Mouse (Mus musculus) limb, embryonic 11.5 days (tissue): Measurements from ENCODE around the gene Lrrc23. TPM values are rescaled to one million over a fixed set of nuclear protein-coding genes. Genes with fewer than 3 reads are reported as not detected.

Experiments
- ATAC-seq: fragments of 200-750 bp; cut with Nextera tagmentation; 2 replicates; pipeline ENCODE4 v1.8.0; 2017; ENCODE audit warnings: low read depth; ENCODE audit not compliant: insufficient number of reproducible peaks, low FRiP score, low TSS enrichment
- DNase-seq: peaks from one replicate; pipeline ENCODE4 v3.0.0-alpha.2; 2015; ENCODE audit warnings: low spot score
- H3K27ac ChIP-seq: fragments of 300-500 bp; sonication (generic); replicated peaks from 2 replicates; pipeline ENCODE4 v1.5.1; 2014; ENCODE audit warnings: low read depth, mild to moderate bottlenecking, low read length
- H3K27me3 ChIP-seq: fragments of 300-500 bp; sonication (generic); 2 replicates; pipeline ENCODE4 v1.6.1; 2014; ENCODE audit warnings: mild to moderate bottlenecking, low read length, mixed read lengths; ENCODE audit not compliant: control insufficient read depth, insufficient read depth
- H3K36me3 ChIP-seq: fragments of 300-500 bp; sonication (generic); 2 replicates; pipeline ENCODE4 v1.6.1; 2014; ENCODE audit warnings: mild to moderate bottlenecking, low read length, moderate library complexity, mixed read lengths; ENCODE audit not compliant: control insufficient read depth, insufficient read depth
- H3K4me1 ChIP-seq: fragments of 300-500 bp; sonication (generic); 2 replicates; pipeline ENCODE4 v1.6.1; 2014; ENCODE audit warnings: low read length, mixed read lengths; ENCODE audit not compliant: control insufficient read depth, insufficient read depth
- H3K4me2 ChIP-seq: fragments of 300-500 bp; sonication (generic); 2 replicates; pipeline ENCODE4 v1.6.1; 2014; ENCODE audit warnings: low read depth, mild to moderate bottlenecking, moderate library complexity; ENCODE audit not compliant: severe bottlenecking
- H3K4me3 ChIP-seq: fragments of 300-500 bp; sonication (generic); 2 replicates; pipeline ENCODE4 v1.5.1; 2014; ENCODE audit warnings: low read depth, low read length
- H3K9ac ChIP-seq: fragments of 300-500 bp; sonication (generic); 2 replicates; pipeline ENCODE4 v1.6.1; 2014; ENCODE audit warnings: mild to moderate bottlenecking, low read length
- H3K9me3 ChIP-seq: fragments of 300-500 bp; sonication (generic); 2 replicates; pipeline ENCODE4 v1.6.1; 2016; ENCODE audit warnings: low read length; ENCODE audit not compliant: control insufficient read depth
- WGBS: fragments of 180-500 bp; shearing (Covaris S2); extraction: QIAGEN DNeasy Blood & Tissue Kit; methylation state at CpG from one replicate; pipeline ENCODE4 v1.1.7; 2014; 5-methylcytosine and 5-hydroxymethylcytosine counted together
- polyA plus RNA-seq: library from polyadenylated mRNA; unstranded; fragments of >200 nt; fragmentation: Nextera tagmentation; extraction: Ambion mirVana; gene quantifications from 2 replicates; pipeline ENCODE4 v1.2.1, GENCODE M21; 2014

The Lrrc23 gene
- polyA plus RNA-seq, 1 experiment from 2014 or later: 1.0 TPM

DNA sequence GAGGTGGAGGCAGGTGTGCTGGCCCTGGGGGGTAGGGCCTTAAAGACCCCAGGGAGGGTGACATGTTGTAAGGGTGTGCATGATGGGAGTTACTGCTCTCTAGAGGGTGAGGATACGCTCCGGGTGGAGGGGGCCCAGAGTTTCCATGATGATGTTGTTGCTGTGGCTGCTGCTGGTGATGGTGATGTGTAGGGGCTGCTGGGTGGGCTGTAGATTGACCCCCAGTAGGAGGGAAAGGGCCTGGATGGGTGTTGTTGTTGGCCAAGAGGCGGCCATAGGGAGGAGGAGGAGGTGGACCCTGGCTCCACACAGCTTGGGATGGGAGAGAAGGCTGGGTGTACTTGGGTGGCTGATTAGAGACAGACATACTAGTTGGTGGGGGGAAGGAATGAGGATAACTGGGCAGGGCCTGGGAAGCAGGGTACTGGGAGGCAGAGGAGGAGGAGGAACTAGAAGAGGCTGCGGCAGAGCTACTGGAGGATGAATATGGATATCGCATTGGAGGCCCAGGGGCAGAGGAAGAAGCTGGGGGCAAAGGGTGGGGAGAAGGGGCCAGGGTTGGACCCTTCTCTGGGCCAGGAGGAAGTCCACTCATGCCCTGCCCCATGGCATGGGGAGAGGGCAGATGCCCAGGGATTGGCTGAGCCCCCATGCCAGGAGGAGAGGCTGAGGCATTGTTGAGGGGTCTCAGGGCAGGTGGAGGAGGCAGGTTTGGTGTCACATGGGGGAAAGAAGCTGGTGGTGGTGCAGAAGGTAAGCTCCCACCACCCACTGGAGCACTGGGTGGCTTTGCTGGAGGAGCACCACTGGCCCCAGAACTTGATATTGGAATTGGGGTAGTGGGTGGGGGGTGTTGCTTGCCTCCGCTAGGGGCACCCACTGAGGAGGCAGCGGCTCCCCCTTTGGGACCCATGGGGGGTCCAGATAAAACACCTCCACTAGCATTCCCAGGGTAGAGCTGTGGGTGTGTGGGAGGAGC, 32.6 kb downstream of the Lrrc23 start:
- Histone ChIP-seq H3K27ac (no peak overlapping the region), H3K4me2 (peak overlapping the region; percentile 97), H3K9me3 (no peaks in the 10 kb centered on the region), H3K4me1 (peaks cover 23% of the 10 kb centered on the region), H3K9ac (peak overlapping the region; percentile 84; the same call in 1 of the 2 replicates), H3K27me3 (no peaks in the 10 kb centered on the region), H3K36me3 (peaks cover 32% of the 10 kb centered on the region), H3K4me3 (no peak overlapping the region; the same call in 1 of the 2 replicates)
- WGBS: 93% methylated on average over 7 of the region's 7 CpGs
- DNase-seq: no peak
- ATAC-seq: no peak

GRCm38 (mm10) chr6:124746296-124746605, 33.3 kb downstream of the Lrrc23 start:
- H3K27ac ChIP-seq: peak overlapping the region; percentile 75; the same call in 1 of the 2 replicates
- ATAC-seq: no peak; the same call in 1 of the 2 replicates
- 20% methylated on average over 8 of the region's 8 CpGs for WGBS
- no peak for DNase-seq
- peaks cover 23% of the 10 kb centered on the region for H3K4me1 ChIP-seq
- H3K4me3 ChIP-seq: peak overlapping the region; percentile 54
- H3K4me2 ChIP-seq: peak overlapping the region; percentile 97
- H3K9me3 ChIP-seq: no peaks in the 10 kb centered on the region
- peak overlapping the region; percentile 84 for H3K9ac ChIP-seq
- H3K36me3 ChIP-seq: peaks cover 32% of the 10 kb centered on the region
- no peaks in the 10 kb centered on the region for H3K27me3 ChIP-seq

GRCm38 (mm10) chr6:124745490-124746295, 33.8 kb downstream of the Lrrc23 start:
- Histone ChIP-seq H3K9ac (peak overlapping the region; percentile 84), H3K4me1 (peaks cover 23% of the 10 kb centered on the region), H3K27ac (peak overlapping the region; percentile 75), H3K4me3 (peak overlapping the region; percentile 54), H3K27me3 (no peaks in the 10 kb centered on the region), H3K4me2 (peak overlapping the region; percentile 97), H3K36me3 (peaks cover 32% of the 10 kb centered on the region), H3K9me3 (no peaks in the 10 kb centered on the region)
- DNase-seq (peak; percentile 96), ATAC-seq (peak; percentile 80)
- under 1% methylated on average over 85 of the region's 85 CpGs for WGBS

DNA sequence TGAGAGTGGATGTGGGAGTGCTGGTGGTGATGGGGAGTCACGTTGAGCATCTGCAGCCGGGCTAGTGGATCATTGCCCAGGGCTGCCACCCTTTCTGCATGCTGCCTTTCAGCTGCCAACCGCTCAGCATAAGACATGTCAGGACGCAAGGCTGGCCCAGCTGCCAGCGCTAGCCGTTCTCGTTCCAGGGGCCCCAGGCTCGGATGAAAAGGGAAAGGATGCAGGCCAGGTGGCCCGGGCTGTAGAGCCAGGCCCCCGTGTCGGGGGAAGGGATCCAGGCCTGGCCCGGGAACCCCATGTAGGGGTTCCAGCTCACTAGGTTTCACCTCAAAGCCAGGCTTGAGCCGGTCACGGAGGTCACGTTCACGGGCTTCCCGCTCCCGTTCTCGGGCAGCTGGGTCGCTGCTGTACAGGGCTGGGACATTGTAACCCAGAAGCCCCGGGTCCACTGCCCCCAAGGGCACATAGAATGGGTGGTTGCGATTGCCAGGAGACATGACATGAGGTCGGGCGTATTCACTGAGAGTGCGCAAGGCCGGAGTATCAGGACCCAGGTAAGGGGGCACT, 34.7 kb downstream of the Lrrc23 start:
- H3K4me1 ChIP-seq: peaks cover 25% of the 10 kb centered on the region
- H3K9ac ChIP-seq: peak overlapping the region; percentile 50
- H3K4me2 ChIP-seq: peak overlapping the region; percentile 97
- no peak overlapping the region; the same call in none of the 2 replicates for H3K27ac ChIP-seq
- ATAC-seq (peak; percentile 0; the same call in 1 of the 2 replicates), DNase-seq (no peak)
- peaks cover 32% of the 10 kb centered on the region for H3K36me3 ChIP-seq
- H3K9me3 ChIP-seq: no peaks in the 10 kb centered on the region
- H3K27me3 ChIP-seq: no peaks in the 10 kb centered on the region
- H3K4me3 ChIP-seq: peak overlapping the region; percentile 54
- WGBS: 73% methylated on average over 26 of the region's 26 CpGs

- H3K9ac ChIP-seq: no peak overlapping the region
- H3K4me1 ChIP-seq: peaks cover 25% of the 10 kb centered on the region
- peaks cover 26% of the 10 kb centered on the region for H3K36me3 ChIP-seq
- no peak overlapping the region for H3K4me3 ChIP-seq
- H3K27ac ChIP-seq: no peak overlapping the region
- ATAC-seq: no peak
- DNase-seq: no peak
- no peaks in the 10 kb centered on the region for H3K27me3 ChIP-seq
- 89% methylated on average over 8 of the region's 8 CpGs for WGBS
- no peak overlapping the region for H3K4me2 ChIP-seq
- no peaks in the 10 kb centered on the region for H3K9me3 ChIP-seq
Observed at GRCm38 (mm10) chr6:124743647-124744046, 35.9 kb downstream of the Lrrc23 start.

- ATAC-seq (no peak), DNase-seq (no peak)
- Histone ChIP-seq H3K9me3 (no peaks in the 10 kb centered on the region), H3K4me1 (peaks cover 25% of the 10 kb centered on the region), H3K27me3 (no peaks in the 10 kb centered on the region), H3K36me3 (peaks cover 21% of the 10 kb centered on the region), H3K27ac (no peak overlapping the region), H3K4me3 (no peak overlapping the region), H3K4me2 (no peak overlapping the region), H3K9ac (no peak overlapping the region)
- WGBS: 91% methylated on average over 13 of the region's 15 CpGs
Observed at GRCm38 (mm10) chr6:124742839-124743514, 36.5 kb downstream of the Lrrc23 start.

DNA sequence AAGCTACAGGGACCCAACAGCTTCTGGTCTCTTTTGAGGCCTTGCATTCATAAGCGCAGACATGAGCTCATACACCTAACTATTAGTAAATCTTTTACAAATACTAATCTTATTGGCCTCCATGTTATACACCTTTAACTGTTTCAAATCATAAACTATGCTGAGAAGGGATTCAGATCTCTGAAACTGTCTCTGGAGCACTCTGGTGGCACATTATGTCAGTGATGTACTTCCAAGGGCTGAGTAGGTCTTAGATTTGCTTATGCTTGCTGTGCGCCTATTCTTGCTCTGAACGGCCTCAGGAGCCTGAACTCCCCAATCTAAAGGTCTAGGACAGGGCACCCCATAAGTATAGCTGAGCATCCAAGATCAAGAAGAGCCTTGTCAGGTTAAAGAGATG, 37.7 kb downstream of the Lrrc23 start:
- DNase-seq: no peak
- no peak overlapping the region for H3K9ac ChIP-seq
- no peaks in the 10 kb centered on the region for H3K27me3 ChIP-seq
- H3K4me3 ChIP-seq: peak overlapping the region; percentile 67; the same call in 1 of the 2 replicates
- H3K27ac ChIP-seq: peak overlapping the region; percentile 99; the same call in 1 of the 2 replicates
- no peak for ATAC-seq
- peaks cover 12% of the 10 kb centered on the region for H3K36me3 ChIP-seq
- H3K4me1 ChIP-seq: peaks cover 21% of the 10 kb centered on the region
- H3K9me3 ChIP-seq: no peaks in the 10 kb centered on the region
- peak overlapping the region; percentile 80 for H3K4me2 ChIP-seq
- 74% methylated on average over 3 of the region's 3 CpGs for WGBS
